In genomic region chr9:63333074-63333473, GRCm38 (mm10) we compare ENCODE assay signal across 11 mouse cellular contexts. TPM values are rescaled to one million over a fixed set of nuclear protein-coding genes. Genes with fewer than 3 reads are reported as not detected.
A peak's percentile ranks its signal among the peaks of the same experiment; 100 is the strongest.
DNase-seq lines count a peak whose midpoint lies in the region; ATAC-seq and TF ChIP-seq lines count a peak whose summit lies in the region.
"Had no signal": no experiment of that assay in that cellular context is flagged by ENCODE, and none has a peak within 500 bp of the region (broad histone marks: within the 10 kb centered on the region; RNA-seq: fewer than 3 reads in every experiment).

No protein-coding gene starts in this region.

- no peak overlapping the region for H3K9ac ChIP-seq in kidney, postnatal 0 days (ENCODE audit: low read depth, low read length)
- H3K9ac ChIP-seq in hindbrain, embryonic 14.5 days: no peak overlapping the region
- H3K9ac ChIP-seq: heart, embryonic 12.5 days; limb, embryonic 13.5 days had no signal

- H3K4me3 ChIP-seq in kidney, postnatal 0 days (replicated peaks; ENCODE audit: low read depth, low read length): no peak overlapping the region
- no peak overlapping the region for H3K4me3 ChIP-seq in cortical plate, adult 2 months (ENCODE audit: insufficient read depth, low read length)
- no peak overlapping the region for H3K4me3 ChIP-seq in hindbrain, embryonic 14.5 days (replicated peaks; ENCODE audit: low read length)
- H3K4me3 ChIP-seq: heart, embryonic 12.5 days; limb, embryonic 13.5 days had no signal

- H3K27ac ChIP-seq in kidney, postnatal 0 days: no peak overlapping the region
- H3K27ac ChIP-seq in cortical plate, adult 2 months (ENCODE audit: insufficient read depth, low read length): no peak overlapping the region
- H3K27ac ChIP-seq in hindbrain, embryonic 14.5 days: no peak overlapping the region
- H3K27ac ChIP-seq: limb, embryonic 13.5 days had no signal

- ATAC-seq in kidney, postnatal 0 days (replicated peaks; ENCODE audit: low FRiP score, low read depth): no peak
- ATAC-seq in hindbrain, embryonic 14.5 days (ENCODE audit: low FRiP score): no peak

- H3K4me1 ChIP-seq in kidney, postnatal 0 days (replicated peaks; ENCODE audit: insufficient read depth, low read length): no peaks in the 10 kb centered on the region
- H3K4me1 ChIP-seq in cortical plate, adult 2 months (ENCODE audit: control insufficient read depth, insufficient read depth, low read length): no peaks in the 10 kb centered on the region
- 0 out of 2 replicates have a peak, but pooled peaks cover 4% of the 10 kb centered on the region for H3K4me1 ChIP-seq in hindbrain, embryonic 14.5 days (replicated peaks; ENCODE audit: control insufficient read depth, insufficient read depth, low read length)
- H3K4me1 ChIP-seq: limb, embryonic 13.5 days had no signal

- intact Hi-C loops in left cerebral cortex, postnatal 10 days (cut with DNase I): no loop called here

- no peak overlapping the region for H3K4me2 ChIP-seq in kidney, postnatal 0 days (ENCODE audit: low read length)
- no peak overlapping the region for H3K4me2 ChIP-seq in hindbrain, embryonic 14.5 days (replicated peaks)
- H3K4me2 ChIP-seq: heart, embryonic 12.5 days; limb, embryonic 13.5 days had no signal

- no peak for DNase-seq in kidney, postnatal 0 days (ENCODE audit: low spot score)
- no peak for DNase-seq in kidney, postnatal 14 days
- peak; percentile 14 for DNase-seq in 3T3-L1 (ENCODE audit: low read depth, low spot score)
- peak; percentile 11 for DNase-seq in CD4-positive helper T cell, adult 2 months (ENCODE audit: low read depth, low spot score)
- DNase-seq in left cerebral cortex, postnatal 10 days (ENCODE audit: extremely low spot score in 1 of 2, low spot score in 2 of 2): no peak
- no peak for DNase-seq in hindbrain, embryonic 14.5 days (ENCODE audit: low spot score)
- DNase-seq: adrenal gland, adult 8-10 months; kidney, adult 11 months had no signal

- no peaks in the 10 kb centered on the region for H3K9me3 ChIP-seq in kidney, postnatal 0 days (replicated peaks; ENCODE audit: low read length)
- no peaks in the 10 kb centered on the region for H3K9me3 ChIP-seq in hindbrain, embryonic 14.5 days (ENCODE audit: control insufficient read depth, low read length)
- H3K9me3 ChIP-seq: heart, embryonic 12.5 days; limb, embryonic 13.5 days had no signal

- H3K27me3 ChIP-seq in kidney, postnatal 0 days (ENCODE audit: insufficient read depth, low read length): no peaks in the 10 kb centered on the region
- H3K27me3 ChIP-seq in hindbrain, embryonic 14.5 days (ENCODE audit: control insufficient read depth, insufficient read depth, low read length): no peaks in the 10 kb centered on the region
- H3K27me3 ChIP-seq: heart, embryonic 12.5 days; limb, embryonic 13.5 days had no signal

- peak; percentile 64 for TF ChIP-seq CTCF in kidney, postnatal 0 days (IDR thresholded peaks at IDR 0.05; ENCODE audit: low read depth)
- 0 out of 2 replicates have a peak, but pooled peaks have one; percentile 10 for TF ChIP-seq CTCF in cortical plate, adult 2 months (IDR thresholded peaks at IDR 0.05; ENCODE audit: extremely low read depth, insufficient read depth, low read length)

- 100% methylated on average over 2 of the region's 2 CpGs for WGBS in kidney, postnatal 0 days
- WGBS in hindbrain, embryonic 14.5 days: 98% methylated on average over 2 of the region's 2 CpGs

- no peak for TF ChIP-seq POLR2A in cortical plate, adult 2 months (IDR thresholded peaks at IDR 0.05; ENCODE audit: extremely low read depth, insufficient read depth, low read length)

- H3K36me3 ChIP-seq in kidney, postnatal 0 days (ENCODE audit: insufficient read depth, low read length): peaks cover 36% of the 10 kb centered on the region
- H3K36me3 ChIP-seq in hindbrain, embryonic 14.5 days (replicated peaks; ENCODE audit: control insufficient read depth, insufficient read depth): no peaks in the 10 kb centered on the region; the same call in 1 of the 2 replicates

RNA-seq across cellular contexts. Expression of gene Map2k5, which starts 44.6 kb away (rescaled TPM):
- polyA plus RNA-seq in kidney, postnatal 0 days (2015; fragmentation: Nextera tagmentation; extraction: Ambion mirVana): 29.5 and 31.4 TPM in 2 replicates
- 32.7 and 33.8 TPM in 2 replicates for polyA plus RNA-seq in cortical plate, adult 2 months (2012; rRNA removed)
- 10 to 100 TPM; 30.4 to 33.6 TPM for total RNA-seq in left cerebral cortex, postnatal 10 days (2021)
- 35.9 and 36.1 TPM in 2 replicates for polyA plus RNA-seq in hindbrain, embryonic 14.5 days (2014; fragmentation: Nextera tagmentation; extraction: Ambion mirVana)

Comparison
In these comparisons a context has a peak if more than half of its experiments do, and no peak if none do; other contexts are left out.
1. DNase-seq: peak in 3T3-L1 (single experiment) and CD4-positive helper T cell, adult 2 months (single experiment); none in kidney, postnatal 0 days (single experiment), kidney, postnatal 14 days (single experiment), left cerebral cortex, postnatal 10 days (0 of 2) and hindbrain, embryonic 14.5 days (single experiment).